Mouse (Mus musculus) thymus, adult 2 months (tissue): ENCODE measurements around the gene Pdf.

Experiments
- CTCF ChIP-seq: fragments of 200-500 bp; IDR thresholded peaks from 2 replicates; pipeline ENCODE4 v1.5.1; 2012; ENCODE audit warnings: mild to moderate bottlenecking, control low read depth, low read length, moderate library complexity, borderline replicate concordance; ENCODE audit not compliant: control insufficient read depth, poor library complexity, insufficient read depth; ENCODE audit errors: extremely low read depth
- POLR2A ChIP-seq: fragments of 200-500 bp; IDR thresholded peaks from 2 replicates; pipeline ENCODE4 v1.6.1; 2012; ENCODE audit warnings: mild to moderate bottlenecking, low read length, control low read depth, moderate library complexity; ENCODE audit not compliant: control insufficient read depth, poor library complexity, insufficient read depth; ENCODE audit errors: extremely low read depth

DNA sequence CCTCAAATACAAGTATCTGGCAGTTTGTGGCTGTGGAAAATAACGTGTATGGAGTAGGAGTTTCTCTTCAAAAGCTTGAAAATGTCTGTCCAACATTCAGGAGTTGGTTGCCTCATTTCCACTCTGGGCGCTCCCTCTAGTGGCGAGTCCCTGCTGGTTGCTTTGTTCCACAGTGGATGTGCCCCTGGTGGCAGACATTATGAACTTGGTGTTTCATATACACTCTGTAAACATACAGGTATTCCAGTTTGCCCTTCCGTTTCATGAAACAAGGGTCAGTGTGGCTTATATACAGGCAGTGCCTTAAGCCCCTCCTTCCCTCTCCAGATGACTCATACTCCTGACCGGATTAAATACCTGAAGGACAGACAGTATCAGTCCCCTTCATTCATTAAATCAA, 45.9 kb downstream of the Pdf start:
- TF ChIP-seq CTCF = peak; percentile 85; the same call in 1 of the 2 replicates
- no peak for TF ChIP-seq POLR2A
